Mouse (Mus musculus) kidney, postnatal 0 days (tissue): ENCODE measurements at regions not wholly inside any gene's neighbourhood (a gene's known extent, or its start where the extent isn't known, plus 50 kb on each side); places are given as distances from the start of the nearest gene placed in this dataset.

ENCODE experiments used
- ATAC-seq: fragments of 200-750 bp; cut with Nextera tagmentation; replicated peaks from 2 replicates; pipeline ENCODE4 v1.8.0; 2017; ENCODE audit warnings: low read depth, moderate number of reproducible peaks, moderate TSS enrichment, moderate library complexity; ENCODE audit not compliant: low FRiP score
- DNase-seq: peaks from one replicate; pipeline ENCODE4 v3.0.0-alpha.2; 2016; ENCODE audit warnings: low spot score
- H3K27ac ChIP-seq: fragments of 300-500 bp; sonication (generic); 2 replicates; pipeline ENCODE4 v1.5.1; 2014; ENCODE audit warnings: mild to moderate bottlenecking
- H3K27me3 ChIP-seq: fragments of 300-500 bp; sonication (generic); 2 replicates; pipeline ENCODE4 v1.6.1; 2014; ENCODE audit warnings: low read length, mixed read lengths; ENCODE audit not compliant: insufficient read depth
- H3K36me3 ChIP-seq: fragments of 300-500 bp; sonication (generic); 2 replicates; pipeline ENCODE4 v1.6.1; 2014; ENCODE audit warnings: low read length, mixed read lengths; ENCODE audit not compliant: insufficient read depth
- H3K4me1 ChIP-seq: fragments of 300-500 bp; sonication (generic); replicated peaks from 2 replicates; pipeline ENCODE4 v1.6.1; 2014; ENCODE audit warnings: antibody characterized with exemption, low read length, mixed read lengths; ENCODE audit not compliant: insufficient read depth
- H3K4me2 ChIP-seq: fragments of 300-500 bp; sonication (generic); 2 replicates; pipeline ENCODE4 v1.6.1; 2014; ENCODE audit warnings: mild to moderate bottlenecking, low read length, moderate library complexity, mixed read lengths
- H3K4me3 ChIP-seq: fragments of 300-500 bp; sonication (generic); replicated peaks from 2 replicates; pipeline ENCODE4 v1.5.1; 2014; ENCODE audit warnings: low read depth, low read length
- H3K9ac ChIP-seq: fragments of 300-500 bp; sonication (generic); 2 replicates; pipeline ENCODE4 v1.6.1; 2014; ENCODE audit warnings: low read depth, low read length
- H3K9me3 ChIP-seq: fragments of 300-500 bp; sonication (generic); replicated peaks from 2 replicates; pipeline ENCODE4 v1.6.1; 2016; ENCODE audit warnings: low read length, inconsistent platforms, mixed read lengths
- CTCF ChIP-seq: IDR thresholded peaks from 2 replicates; pipeline ENCODE4 v1.5.1; 2016; ENCODE audit warnings: antibody characterized with exemption, low read depth, mild to moderate bottlenecking, moderate library complexity
- WGBS: fragments of 180-500 bp; shearing (Covaris S2); extraction: QIAGEN DNeasy Blood & Tissue Kit; methylation state at CpG from one replicate; pipeline ENCODE4 v1.1.7; 2014; 5-methylcytosine and 5-hydroxymethylcytosine counted together

DNA sequence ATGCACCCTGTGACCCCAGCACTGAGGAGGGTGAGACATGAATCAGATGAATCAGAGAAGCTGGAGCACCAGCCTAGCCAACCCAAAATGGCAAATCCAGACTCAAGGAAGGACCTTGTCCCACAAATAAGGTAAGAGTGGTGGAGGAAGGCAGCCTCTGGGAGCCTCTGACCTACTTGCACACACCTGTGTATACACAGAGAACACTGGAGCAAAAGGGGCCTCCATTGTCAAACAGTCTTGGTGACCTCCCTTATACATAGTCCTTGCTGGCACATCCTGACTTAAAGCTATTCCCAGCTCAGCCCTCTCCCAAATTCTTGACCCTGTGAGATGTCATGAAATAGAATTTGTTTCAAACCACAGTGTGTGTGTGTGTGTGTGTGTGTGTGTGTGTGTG lies 57.1 kb downstream of the Inhbb start:
- Histone ChIP-seq H3K9me3 (no peaks in the 10 kb centered on the region), H3K36me3 (no peaks in the 10 kb centered on the region), H3K4me1 (no peaks in the 10 kb centered on the region), H3K9ac (no peak overlapping the region), H3K4me3 (no peak overlapping the region), H3K27me3 (no peaks in the 10 kb centered on the region), H3K27ac (no peak overlapping the region), H3K4me2 (no peak overlapping the region)
- DNase-seq (no peak), ATAC-seq (no peak)
- no peak for TF ChIP-seq CTCF

GRCm38 (mm10) chr1:119358096-119358495 lies 64.0 kb downstream of the Inhbb start:
- Histone ChIP-seq H3K9me3 (no peaks in the 10 kb centered on the region), H3K9ac (no peak overlapping the region), H3K27ac (no peak overlapping the region), H3K4me2 (no peak overlapping the region), H3K4me3 (no peak overlapping the region), H3K36me3 (no peaks in the 10 kb centered on the region), H3K27me3 (no peaks in the 10 kb centered on the region), H3K4me1 (no peaks in the 10 kb centered on the region)
- WGBS, result 93% methylated on average over 1 of the region's 1 CpGs
- DNase-seq (no peak), ATAC-seq (no peak)
- no peak for TF ChIP-seq CTCF

GRCm38 (mm10) chr1:119356916-119357315 lies 65.1 kb downstream of the Inhbb start:
- 44% methylated on average over 1 of the region's 1 CpGs for WGBS
- H3K36me3 ChIP-seq, result no peaks in the 10 kb centered on the region
- H3K9me3 ChIP-seq, result no peaks in the 10 kb centered on the region; the same call in 1 of the 2 replicates
- H3K4me3 ChIP-seq, result no peak overlapping the region
- no peak overlapping the region for H3K4me2 ChIP-seq
- no peak for DNase-seq
- no peak overlapping the region for H3K27ac ChIP-seq
- no peak for TF ChIP-seq CTCF
- no peak for ATAC-seq
- H3K9ac ChIP-seq, result no peak overlapping the region
- H3K4me1 ChIP-seq, result no peaks in the 10 kb centered on the region
- no peaks in the 10 kb centered on the region for H3K27me3 ChIP-seq

GRCm38 (mm10) chr1:119355456-119355855 lies 66.6 kb downstream of the Inhbb start:
- H3K9me3 ChIP-seq, result no peaks in the 10 kb centered on the region; the same call in 1 of the 2 replicates
- no peak for ATAC-seq
- TF ChIP-seq CTCF, result no peak

GRCm38 (mm10) chr1:119351567-119351966 lies 70.5 kb downstream of the Inhbb start:
- no peaks in the 10 kb centered on the region for H3K27me3 ChIP-seq
- H3K4me2 ChIP-seq, result no peak overlapping the region
- 91% methylated on average over 8 of the region's 8 CpGs for WGBS
- ATAC-seq, result no peak
- no peak overlapping the region for H3K9ac ChIP-seq
- H3K36me3 ChIP-seq, result no peaks in the 10 kb centered on the region
- no peaks in the 10 kb centered on the region; the same call in 1 of the 2 replicates for H3K9me3 ChIP-seq
- H3K27ac ChIP-seq, result no peak overlapping the region
- no peak for DNase-seq
- TF ChIP-seq CTCF, result no peak
- no peaks in the 10 kb centered on the region for H3K4me1 ChIP-seq
- H3K4me3 ChIP-seq, result no peak overlapping the region

More at GRCm38 (mm10) chr1:119355456-119355855, 66.6 kb downstream of the Inhbb start:
- Histone ChIP-seq H3K4me1 (no peaks in the 10 kb centered on the region), H3K4me2 (no peak overlapping the region), H3K36me3 (no peaks in the 10 kb centered on the region), H3K27me3 (no peaks in the 10 kb centered on the region), H3K4me3 (no peak overlapping the region), H3K27ac (no peak overlapping the region), H3K9ac (no peak overlapping the region)
- WGBS, result 74% methylated on average over 5 of the region's 5 CpGs
- DNase-seq, result no peak

DNA sequence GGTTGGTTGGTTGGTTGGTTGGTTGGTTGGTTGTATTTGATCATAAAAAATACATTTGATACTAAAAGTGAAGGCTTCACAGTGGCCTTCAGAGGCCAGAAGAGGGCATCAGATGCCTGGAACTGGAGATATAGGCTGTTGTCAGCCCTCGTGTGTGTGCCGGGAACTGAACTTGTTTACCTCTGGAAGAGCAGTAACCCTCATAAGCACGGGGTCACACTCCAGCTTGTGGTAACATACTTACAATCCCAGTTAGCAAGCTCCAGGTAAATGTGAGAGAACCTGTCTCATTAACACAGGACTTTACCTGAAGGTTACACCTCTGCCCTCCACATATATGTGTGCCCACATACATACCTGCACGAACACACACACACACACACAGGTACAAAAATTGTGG lies 71.2 kb downstream of the Inhbb start:
- no peak for DNase-seq
- no peak overlapping the region for H3K27ac ChIP-seq
- H3K4me3 ChIP-seq, result no peak overlapping the region
- H3K9me3 ChIP-seq, result no peaks in the 10 kb centered on the region; the same call in 1 of the 2 replicates
- H3K36me3 ChIP-seq, result no peaks in the 10 kb centered on the region
- H3K9ac ChIP-seq, result no peak overlapping the region
- no peak for ATAC-seq
- no peaks in the 10 kb centered on the region for H3K4me1 ChIP-seq
- 96% methylated on average over 4 of the region's 4 CpGs for WGBS
- TF ChIP-seq CTCF, result no peak
- no peak overlapping the region for H3K4me2 ChIP-seq
- no peaks in the 10 kb centered on the region for H3K27me3 ChIP-seq

DNA sequence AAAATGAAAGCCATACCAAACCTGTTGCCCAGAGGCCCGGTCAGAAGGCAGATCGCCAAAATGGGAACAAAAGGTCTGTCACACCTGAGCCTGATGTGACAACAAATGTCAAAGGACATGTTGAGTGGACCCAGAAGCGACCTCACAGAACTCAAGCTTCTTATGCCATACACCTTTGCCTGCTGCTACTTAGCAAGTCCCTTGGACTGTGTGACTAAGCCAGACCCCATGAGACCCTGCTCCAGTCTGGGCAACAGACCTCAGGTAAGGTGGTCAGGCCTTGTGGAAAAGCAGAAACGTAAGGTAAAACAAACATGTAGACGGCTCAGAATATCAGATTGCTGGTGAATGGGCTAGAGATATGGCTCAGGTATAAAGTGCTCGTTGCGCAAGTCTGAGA lies 71.8 kb downstream of the Inhbb start:
- WGBS, result 92% methylated on average over 7 of the region's 7 CpGs
- no peaks in the 10 kb centered on the region; the same call in 1 of the 2 replicates for H3K9me3 ChIP-seq
- H3K9ac ChIP-seq, result no peak overlapping the region
- no peaks in the 10 kb centered on the region for H3K36me3 ChIP-seq
- DNase-seq (no peak), ATAC-seq (no peak)
- H3K4me2 ChIP-seq, result no peak overlapping the region
- no peak overlapping the region for H3K4me3 ChIP-seq
- no peaks in the 10 kb centered on the region for H3K4me1 ChIP-seq
- no peak for TF ChIP-seq CTCF
- no peak overlapping the region for H3K27ac ChIP-seq
- H3K27me3 ChIP-seq, result no peaks in the 10 kb centered on the region
